Mouse (Mus musculus) layer of hippocampus, adult 18-20 months (tissue): ENCODE results near the gene Bcl11a. TPM values are rescaled to one million over a fixed set of nuclear protein-coding genes. Genes with fewer than 3 reads are reported as not detected.
"Not testable (repeated sequence)": the region's sequence is repeated elsewhere in the genome, so short reads cannot be mapped to it uniquely, and the experiment has no call there.

Experiments used
- DNase-seq, 2 experiments: peaks; one replicate each; pipeline ENCODE4 v3.0.0; 2022; ENCODE audit warnings: low spot score in 2 of 2
- total RNA-seq, 2 experiments: library from RNA; stranded (reverse); gene quantifications; 2 replicates each; pipeline ENCODE4 v1.2.3; 2021

The Bcl11a gene
- total RNA-seq, 2 experiments from 2014 or later = 98.5 to 108 TPM

DNA sequence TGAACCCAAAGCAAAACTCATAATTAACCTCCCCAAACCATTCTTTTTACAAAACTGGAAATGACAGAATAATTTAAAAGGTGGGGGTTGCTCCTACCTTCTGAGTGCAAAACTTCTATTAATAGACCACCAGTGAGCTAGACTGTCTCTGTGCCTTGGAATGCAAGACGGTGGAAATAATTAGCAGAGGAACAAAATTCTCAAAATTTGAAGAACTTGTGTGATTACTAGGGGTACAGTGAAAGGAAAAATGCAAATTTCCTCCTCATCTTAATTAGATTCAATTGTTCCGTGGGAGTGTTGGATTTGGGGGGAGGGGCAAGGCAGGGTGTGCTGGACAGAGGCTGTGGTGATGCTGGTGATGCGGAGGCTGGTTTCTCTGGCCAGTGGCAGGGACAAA is 20.8 kb downstream of the Bcl11a start:
- DNase-seq = no peak

GRCm38 (mm10) chr11:24099215-24099614 is 21.4 kb downstream of the Bcl11a start:
- no peak for DNase-seq

GRCm38 (mm10) chr11:24099886-24100293 is 22.0 kb downstream of the Bcl11a start:
- DNase-seq = no peak

GRCm38 (mm10) chr11:24100449-24101070 is 22.7 kb downstream of the Bcl11a start:
- no peak for DNase-seq

DNA sequence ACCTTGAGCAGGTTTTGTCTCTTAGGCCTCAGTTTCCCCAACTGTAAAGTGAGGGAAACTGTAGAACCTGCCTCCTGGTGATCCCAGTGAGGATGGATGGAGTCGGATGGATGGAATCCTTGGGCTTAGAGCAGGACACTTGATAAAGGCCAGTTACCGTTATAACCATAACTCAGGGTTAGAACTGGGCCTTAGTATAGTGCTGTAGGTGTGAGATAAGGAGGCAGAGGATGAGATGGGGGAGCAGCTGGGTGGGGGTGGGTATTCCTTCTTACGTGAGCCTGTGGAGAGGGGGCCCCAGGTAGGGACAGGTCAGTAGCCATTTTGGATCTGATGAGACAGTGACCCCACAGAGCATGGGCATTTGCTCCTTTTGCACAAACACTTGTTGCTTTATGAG is 23.8 kb downstream of the Bcl11a start:
- no peak for DNase-seq

DNA sequence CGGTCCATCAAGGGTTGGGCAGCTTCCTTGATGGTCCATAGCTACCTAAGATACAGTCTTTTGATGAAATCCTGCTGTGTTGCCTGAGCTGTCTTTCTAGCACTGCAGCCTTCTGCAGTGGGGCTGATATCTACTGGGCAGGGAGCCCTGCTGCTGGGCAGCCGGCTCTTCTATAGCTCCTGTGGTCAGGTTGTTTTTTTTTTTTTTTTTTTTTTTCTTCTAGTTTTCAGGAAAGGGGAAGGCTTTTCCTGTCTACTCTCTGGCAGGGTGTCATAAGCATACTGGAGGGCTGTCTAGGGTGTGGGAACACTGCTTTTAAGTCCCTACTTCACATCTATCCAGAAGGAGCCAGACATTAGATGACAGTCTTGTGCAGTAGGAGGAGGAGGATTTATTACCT is 24.5 kb downstream of the Bcl11a start:
- DNase-seq = no peak

DNA sequence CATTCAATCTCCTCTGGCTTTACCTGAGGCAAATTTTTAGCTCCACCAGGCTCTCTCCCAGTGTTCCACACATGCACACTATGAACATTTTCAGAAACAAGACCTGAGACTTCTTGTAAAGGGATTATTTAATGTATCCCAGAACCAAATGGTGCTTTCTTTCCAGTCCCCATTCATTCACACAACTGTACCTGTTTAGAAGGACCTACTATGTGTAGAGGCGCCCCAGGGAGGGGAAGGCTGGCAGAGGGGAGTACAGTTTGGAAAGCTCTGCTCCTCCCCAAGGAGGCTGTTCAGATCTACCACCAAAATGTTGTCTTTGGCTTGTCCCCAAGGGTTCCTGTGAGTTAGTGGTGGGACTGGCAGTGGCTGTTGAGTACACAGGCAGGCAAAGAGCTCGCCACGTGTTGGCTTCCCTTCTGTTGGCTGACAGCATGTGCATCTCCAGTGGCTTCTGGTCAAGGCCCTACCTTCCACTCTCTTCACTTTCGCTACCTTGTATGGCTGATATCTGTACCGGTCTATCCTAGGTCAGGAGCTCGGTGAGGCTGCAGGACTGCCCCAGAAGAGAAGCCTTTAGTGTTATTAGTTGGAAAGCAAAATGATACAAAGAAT is 25.4 kb downstream of the Bcl11a start:
- no peak for DNase-seq

- peak in 1 of 2 experiments; percentile 78 for DNase-seq
These were observed 29.6 kb downstream of the Bcl11a start for GRCm38 (mm10) chr11:24107414-24107813.

DNA sequence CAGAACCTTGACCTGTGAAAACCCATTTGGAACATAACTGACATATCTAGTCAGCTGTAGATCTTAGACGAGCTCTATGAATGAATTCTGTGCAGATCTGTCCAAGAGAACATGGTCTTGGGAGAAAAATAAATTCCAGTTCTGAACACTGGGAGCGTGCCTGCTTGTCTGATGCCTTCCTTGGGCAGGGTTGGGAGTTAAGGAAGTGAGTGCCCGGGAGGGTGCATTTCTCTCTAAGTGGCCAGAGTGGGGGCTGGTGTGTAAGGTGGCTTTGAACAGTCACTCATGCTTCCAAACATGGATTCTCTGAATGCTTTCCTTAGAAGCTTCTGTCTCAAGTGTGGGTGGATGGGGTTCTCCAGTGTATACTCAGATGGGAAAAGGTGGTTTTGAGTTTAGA is 31.1 kb downstream of the Bcl11a start:
- no peak for DNase-seq

GRCm38 (mm10) chr11:24109388-24109787 is 31.5 kb downstream of the Bcl11a start:
- DNase-seq = no peak

- DNase-seq = no peak
These were observed 32.3 kb downstream of the Bcl11a start for GRCm38 (mm10) chr11:24110113-24110512.

GRCm38 (mm10) chr11:24111720-24112119 is 33.9 kb downstream of the Bcl11a start:
- DNase-seq = no peak

DNA sequence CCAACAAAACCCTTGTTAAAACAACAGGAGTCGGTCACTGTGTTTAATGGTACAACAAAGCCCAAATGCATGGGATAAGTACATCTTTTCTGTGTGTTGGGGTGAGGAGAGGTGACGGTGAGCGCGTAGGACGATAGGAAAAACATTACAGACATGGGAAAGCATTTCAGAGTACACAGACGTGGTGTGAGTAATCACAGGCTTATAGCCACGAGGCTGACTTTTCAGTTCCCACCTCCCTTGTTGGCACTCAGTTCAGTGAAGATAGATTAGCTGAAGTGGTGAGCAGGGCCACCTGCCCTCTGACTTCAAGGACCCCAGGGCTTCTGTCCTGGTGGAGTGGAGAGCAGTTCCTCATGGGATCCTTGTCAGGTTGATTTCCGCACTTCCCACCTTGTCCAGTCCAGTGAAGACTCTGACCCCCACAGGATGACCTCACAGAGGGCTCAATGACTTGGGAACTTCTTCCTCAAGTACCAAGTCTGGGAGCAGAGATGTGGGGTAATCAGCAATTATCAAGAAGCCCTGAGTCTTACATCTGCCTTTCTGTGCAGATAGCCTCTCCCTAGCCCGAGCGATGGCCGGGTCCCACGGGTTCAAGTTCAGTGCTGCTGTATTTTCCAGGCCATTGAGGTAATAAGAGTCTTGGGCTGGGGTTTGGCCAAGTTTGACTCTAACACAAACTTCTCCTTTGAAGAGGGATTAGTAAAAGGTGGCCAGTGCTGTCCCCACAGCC is 37.3 kb downstream of the Bcl11a start:
- DNase-seq = no peak

DNA sequence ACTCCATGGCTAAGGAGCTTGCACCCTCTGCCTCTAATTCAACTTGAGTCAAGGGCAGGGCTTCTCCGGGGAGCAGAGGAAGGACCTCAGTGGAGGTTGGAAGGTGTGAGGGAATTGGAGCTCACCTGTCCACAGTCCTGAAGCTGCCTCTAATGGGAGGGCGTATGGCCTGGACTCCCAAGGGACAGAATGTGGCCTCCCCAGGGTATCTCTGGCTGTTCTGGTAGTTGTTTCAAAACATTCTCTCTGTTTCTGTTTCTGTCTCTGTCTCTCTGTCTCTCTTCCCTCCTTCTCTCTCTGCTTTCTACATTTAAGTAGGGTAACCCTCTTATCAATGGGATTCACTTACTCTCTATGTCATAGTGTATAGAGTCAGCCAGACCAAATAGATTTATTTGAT is 38.2 kb downstream of the Bcl11a start:
- DNase-seq = no peak

DNA sequence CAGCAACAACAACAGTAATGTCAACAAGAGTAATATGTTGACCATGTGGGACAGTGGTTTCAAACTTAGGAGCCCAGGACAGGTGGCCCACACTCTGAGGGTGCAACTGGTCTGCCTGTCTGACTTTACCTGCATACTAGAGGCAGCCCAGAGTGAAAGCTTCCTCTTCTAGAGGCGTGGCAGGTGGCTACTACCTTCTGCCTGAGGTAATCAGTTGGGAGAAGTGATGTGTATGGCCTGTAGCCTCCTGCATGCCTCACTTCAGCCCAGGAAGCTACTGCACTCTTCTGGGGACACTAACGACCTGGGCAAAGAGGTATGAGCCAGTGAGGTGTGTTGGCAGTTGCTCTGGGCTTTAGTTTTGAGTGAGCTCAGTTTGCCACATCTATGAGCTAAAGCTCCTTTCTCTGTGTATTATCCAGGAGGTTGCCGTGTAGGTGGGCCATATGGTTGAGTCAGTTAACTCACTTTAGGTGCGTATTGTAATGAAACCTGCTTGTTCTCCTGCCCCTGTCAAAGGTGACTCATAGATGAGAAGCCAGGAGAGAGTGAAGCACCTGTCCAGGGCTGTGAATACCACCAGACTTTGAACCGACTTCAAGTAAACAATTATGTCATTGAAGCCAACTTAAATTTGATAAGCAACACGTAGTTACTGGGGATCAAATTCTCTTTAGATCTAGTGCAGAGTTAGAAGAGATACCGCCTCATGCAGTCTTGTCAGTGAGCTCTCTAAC is 38.9 kb downstream of the Bcl11a start:
- DNase-seq = no peak

GRCm38 (mm10) chr11:24121136-24121535 is 43.3 kb downstream of the Bcl11a start:
- DNase-seq = no peak

- DNase-seq = peak; percentile 55 to 85
These were observed 45.0 kb downstream of the Bcl11a start for GRCm38 (mm10) chr11:24122899-24123298.

- no peak for DNase-seq
These were observed 46.1 kb downstream of the Bcl11a start for GRCm38 (mm10) chr11:24123991-24124390.

DNA sequence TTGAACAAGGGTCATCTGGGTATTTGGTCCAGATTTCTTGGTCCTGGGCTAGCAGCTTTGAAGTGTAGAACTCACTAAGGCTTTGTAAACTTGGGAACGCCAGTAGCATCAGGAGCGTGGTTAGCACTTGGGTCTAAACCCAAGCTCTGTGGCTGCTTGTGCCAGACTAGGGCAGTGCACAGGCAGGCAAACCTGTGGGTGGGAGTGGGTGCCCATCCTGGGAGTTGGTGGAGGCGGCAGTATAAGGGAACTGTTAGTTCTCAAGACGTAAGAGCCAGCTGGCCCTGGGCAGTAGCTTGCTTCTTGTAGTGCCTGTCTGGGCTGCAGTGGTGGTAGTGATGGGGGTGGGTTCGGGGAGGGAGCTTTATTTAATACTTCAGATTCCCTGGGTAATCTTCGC is 47.2 kb downstream of the Bcl11a start:
- DNase-seq = peak; percentile 65 to 79

- no peak for DNase-seq
These were observed 50.1 kb downstream of the Bcl11a start for GRCm38 (mm10) chr11:24128001-24128400.

DNA sequence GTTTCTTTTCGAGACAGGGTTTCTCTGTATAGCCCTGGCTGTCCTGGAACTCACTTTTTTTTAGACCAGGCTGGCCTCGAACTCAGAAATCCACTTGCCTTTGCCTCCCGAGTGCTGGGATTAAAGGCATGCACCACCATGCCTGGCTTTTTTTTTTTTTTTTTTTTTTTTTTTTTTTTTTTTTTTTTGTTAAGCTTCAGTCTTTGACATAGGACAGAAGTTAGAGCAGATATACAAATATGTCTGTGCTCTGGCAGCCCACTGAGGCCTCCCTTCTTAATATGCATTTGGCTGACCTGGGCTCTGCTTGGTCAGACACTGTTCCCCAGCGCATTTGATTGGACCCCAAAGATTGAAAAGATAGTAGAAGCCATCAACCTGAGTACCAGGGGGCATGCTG is 51.0 kb downstream of the Bcl11a start:
- not testable (repeated sequence) for DNase-seq
